Mouse (Mus musculus) right cerebral cortex, postnatal 36 days (tissue): ENCODE data around the gene Spata25.
"Not testable (repeated sequence)": the region's sequence is repeated elsewhere in the genome, so short reads cannot be mapped to it uniquely, and the experiment has no call there.

Experiments
- DNase-seq, 2 experiments: peaks; one replicate each; pipeline ENCODE4 v3.0.0; 2022; ENCODE audit warnings: low spot score in 2 of 2, mixed read lengths in 1 of 2

Spata25 gene

DNA sequence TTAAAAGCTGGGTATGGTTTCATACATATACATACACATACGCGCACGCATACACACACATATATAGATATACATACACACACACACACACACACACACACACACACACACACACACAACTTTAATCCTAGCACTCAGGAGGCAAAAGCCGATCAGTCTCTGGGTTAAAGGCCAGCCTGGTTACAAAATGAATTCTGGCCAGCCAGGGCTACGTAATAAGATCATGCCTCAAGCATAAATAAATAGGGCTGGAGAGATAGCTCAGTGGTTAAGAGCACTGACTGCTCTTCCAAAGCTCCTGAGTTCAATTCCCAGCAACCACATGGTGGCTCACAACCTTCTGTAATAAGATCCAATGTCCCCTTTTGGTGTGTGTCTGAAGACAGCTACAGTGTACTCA is 27.2 kb upstream of the Spata25 start:
- not testable (repeated sequence) for DNase-seq

DNA sequence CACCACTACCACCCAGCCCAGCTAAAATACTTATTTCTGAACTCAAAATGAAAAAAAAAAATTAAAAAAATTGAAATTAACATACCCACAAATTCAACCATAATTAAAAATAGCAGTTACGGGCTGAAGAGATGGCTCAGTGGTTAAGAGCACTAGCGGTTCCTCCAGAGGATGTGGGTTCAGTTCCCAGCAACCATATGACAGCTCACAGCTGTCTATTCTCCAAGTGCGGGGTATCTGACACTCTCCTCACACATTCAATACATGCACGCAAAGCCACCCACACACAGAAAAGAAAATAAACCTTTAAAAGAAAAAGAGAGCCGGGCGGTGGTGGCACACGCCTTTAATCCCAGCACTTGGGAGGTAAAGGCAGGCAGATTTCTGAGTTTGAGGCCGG is 21.7 kb upstream of the Spata25 start:
- no peak for DNase-seq

DNA sequence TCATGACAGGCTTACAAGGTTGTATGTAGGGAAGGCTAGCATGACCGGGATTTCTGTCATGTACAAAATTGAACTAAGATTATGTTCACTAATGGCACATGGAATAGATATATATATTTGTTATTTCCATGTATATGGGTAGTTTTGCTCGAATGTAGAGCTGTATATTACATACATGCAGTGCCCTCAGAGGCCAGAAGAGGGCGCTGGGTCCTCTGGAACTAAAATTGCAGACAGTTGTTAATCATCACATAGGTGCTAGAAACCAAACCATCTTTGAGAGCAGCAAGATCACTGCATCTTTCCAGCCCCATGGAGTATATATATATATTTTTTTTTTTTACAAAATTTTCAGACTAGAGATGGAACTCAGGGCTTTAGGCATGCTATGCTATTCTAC is 17.4 kb upstream of the Spata25 start:
- DNase-seq = no peak

DNA sequence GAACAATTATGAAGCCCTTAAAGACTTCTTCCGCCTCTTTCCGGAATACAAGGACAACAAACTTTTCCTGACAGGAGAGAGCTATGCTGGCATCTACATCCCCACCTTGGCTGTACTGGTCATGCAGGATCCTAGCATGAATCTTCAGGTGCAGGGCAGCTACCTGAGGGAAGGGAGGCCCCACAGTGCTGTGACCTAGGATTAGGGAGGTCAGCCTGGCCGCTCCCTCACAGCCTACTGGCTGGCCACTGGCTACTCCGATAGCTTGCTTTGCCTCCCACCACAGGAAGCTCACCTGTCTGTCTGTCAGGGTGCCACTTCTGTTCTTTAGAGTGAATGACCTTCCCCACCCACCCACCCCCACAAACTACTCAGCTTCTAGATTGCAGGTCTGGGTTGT is 6.8 kb upstream of the Spata25 start:
- DNase-seq = no peak

DNA sequence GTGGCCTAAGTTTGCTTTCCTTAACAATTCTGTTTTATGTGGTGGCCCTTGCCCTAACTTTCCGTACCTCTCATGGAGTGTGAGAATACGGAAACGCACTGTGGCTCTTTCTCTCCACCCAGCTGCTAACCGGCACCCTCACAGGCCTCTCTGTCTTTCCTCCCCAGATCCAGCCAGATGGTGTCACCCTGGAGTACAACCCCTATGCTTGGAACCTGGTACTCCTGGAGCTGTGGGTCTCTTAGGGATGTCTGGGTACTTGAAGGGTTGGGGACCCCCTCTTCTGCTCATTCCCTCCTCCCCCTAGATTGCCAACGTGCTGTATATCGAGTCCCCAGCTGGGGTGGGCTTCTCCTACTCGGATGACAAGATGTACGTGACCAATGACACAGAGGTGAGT is 6.2 kb upstream of the Spata25 start:
- DNase-seq = no peak

DNA sequence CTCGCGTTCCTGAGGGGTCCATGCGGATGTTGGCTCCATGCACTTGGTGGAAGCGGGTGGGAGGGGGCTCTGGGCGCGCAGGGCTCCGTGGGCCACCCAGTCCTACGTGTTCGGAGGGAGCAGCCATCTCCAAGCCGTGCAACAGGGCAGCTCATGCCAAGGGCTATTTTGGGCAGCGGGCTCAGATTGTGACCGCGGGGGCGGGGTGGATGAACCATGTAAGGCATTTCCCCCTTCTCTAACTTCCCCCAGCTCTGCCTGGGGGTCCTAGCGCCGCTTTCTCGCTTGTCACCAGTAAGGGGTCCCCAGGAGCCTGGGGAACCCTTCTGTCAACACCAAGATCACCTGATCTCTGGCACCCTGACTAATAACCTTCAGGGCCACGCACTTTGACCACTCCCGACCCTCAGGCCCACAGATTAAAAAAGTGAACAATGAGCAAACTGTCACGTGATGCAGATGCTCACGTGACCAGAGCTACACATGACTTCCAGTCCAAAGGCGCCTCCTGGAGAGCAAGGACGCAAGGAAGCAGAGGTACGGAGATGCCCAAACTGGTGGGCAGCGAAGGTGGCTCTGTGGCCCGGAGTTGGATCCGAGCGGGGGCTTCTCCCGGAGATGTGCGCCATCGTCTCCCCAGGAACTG is 5.1 kb upstream of the Spata25 start, which contains the start of gene Neurl2:
Gene Neurl2, minus strand, starts transcription at position 143 of the 646 bp plus-strand sequence.
- peak; percentile 89 to 92 for DNase-seq

DNA sequence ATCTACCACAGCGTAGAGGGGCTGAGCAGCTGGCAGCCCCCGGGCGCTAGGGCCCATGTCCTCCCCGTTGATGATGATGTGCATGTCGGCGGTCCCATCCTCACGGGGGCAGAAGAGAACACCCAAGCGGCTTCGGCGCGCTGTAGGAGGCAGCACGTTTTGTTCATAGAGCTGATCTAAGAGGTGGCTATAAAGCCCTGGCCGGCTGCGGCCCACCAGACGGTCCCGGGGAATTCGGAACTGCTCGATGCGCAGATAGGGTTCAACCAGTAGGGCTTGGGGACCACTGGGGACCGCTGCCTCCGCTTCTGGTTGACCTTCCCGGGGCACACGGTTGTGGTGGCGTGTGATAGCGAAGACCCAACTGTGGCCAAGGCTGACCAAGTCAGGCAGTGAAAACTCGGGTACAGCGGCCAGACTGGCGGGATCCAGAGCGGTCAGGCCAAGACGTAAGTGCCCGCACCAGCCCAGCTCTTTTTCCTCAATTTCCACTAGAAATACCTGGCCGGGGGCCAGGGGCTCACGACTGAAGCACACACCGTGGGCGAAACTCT is 4.5 kb upstream of the Spata25 start, which contains the start of gene Ctsa:
Gene Ctsa, plus strand, starts transcription at position 126 of the 554 bp plus-strand sequence.
- peak; percentile 73 to 76 for DNase-seq

DNA sequence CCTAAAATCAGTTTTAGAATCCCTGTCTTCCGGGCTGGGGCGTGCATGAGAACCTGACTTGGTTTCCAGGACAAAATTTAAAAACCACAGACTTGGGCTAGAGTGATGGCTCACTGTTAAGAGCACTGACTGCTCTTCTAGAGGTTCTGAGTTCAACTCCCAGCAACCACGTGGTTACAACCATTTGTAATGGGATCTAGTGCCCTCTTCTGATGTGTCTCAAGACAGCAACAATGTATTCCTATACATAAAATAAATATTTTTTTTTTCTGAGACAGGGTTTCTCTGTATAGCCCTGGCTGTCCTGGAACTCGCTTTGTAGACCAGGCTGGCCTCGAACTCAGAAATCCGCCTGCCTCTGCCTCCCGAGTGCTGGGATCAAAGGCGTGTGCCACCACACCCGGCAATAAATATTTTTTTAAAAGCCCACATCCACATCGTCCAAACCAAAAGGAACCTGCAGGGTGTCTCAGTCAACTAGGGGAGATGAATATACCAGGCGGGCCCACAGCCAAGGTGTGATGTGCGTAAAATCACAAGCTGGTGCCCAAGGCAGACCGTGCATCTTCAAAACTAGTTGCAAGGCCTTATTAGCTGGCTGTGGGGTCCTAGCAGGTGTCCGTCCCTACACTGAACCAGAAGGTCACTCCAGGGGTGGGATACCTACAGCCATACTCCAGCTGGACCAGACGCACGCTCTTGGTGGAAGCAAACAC is 3.9 kb upstream of the Spata25 start:
- no peak for DNase-seq

DNA sequence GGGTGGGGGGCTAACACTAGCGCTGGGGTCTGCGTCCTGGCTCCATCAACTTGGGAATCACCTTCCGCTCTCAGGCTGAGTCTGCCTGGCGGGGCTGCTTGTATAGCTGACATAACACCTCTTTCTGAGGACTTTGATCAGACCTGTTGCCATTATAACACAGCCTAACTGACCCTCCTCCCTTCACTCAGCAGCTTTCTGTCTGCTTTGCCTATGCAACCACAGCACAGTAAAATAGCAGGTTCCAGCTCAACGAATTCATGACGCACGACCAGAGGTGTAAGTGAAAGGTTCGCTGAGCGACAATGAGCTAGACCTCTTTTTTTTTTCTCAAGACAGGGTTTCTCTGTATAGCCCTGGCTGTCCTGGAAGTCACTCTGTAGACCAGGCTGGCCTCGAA is 2.7 kb upstream of the Spata25 start:
- DNase-seq = no peak

DNA sequence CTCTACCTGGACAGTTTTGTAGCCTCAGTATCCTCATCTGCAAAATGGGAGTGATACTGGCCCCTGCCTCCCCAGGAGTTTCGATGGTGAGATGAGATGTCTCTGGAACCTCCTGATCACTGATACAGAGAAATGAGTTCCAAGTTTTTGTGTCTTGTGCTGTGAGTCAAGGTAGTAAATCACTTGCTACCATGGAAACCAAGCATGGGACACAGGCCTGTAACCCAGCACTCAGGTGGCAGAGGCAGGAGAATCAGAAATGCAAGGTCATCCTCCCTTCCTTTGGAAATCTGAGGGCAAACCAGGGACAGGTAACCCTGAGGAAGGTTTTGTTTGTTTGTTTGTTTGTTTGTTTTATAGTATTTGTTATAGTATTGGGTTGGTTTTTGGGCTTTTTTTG is 753 bp upstream of the Spata25 start:
- no peak for DNase-seq

DNA sequence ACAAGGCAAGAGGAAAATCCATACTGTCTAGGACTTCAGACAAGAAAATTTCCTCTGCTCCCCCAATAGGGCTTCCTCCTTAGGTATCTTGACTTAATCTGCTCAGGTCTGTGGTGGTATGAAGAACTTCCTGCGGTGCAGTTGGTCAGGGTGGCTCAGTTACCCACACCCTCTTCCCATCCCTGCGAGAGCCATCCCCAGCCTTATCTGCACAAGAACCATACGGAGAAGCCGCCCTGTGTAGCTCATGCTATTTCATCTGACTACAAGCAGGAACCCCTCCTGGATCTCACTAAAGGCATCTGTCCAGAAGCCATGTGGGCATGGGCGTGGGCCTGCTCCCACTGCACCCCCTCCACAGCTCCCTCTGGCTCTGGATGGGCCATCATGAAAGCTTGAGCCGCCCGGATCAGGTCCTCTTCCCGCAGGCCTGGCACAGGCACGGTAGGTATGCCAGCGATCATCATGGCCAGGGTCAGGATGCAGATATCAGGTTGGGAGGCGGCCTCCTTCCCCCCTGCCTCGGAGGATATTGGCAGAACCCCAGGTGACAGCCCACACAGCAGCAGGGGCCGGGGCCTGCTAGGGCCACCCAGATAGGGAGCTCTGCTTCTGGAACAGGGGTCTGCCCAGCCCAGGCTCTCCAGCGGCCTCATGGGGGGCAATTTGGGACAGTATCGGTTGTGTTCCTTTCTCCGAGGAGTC is 1.0 kb downstream of the Spata25 start:
- DNase-seq = no peak

DNA sequence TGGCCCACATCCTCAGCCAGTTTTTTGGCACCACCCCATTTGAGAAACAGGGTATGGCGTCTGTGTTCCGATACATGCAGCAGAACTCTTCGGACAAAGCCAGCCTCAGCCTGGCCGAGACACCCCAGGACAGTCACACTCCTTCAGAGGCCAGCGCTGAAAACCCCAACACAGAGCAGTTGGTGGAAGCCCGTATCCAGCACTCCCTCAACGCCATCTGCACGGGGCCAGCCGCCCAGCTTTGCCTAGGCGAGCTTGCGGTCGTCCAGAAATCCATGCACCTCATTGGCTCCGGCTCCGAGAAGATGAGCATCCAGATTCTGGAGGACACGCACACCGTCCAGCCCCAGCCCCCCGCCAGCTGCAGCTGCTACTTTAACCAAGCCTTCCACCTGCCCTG is 2.8 kb downstream of the Spata25 start:
- no peak for DNase-seq

DNA sequence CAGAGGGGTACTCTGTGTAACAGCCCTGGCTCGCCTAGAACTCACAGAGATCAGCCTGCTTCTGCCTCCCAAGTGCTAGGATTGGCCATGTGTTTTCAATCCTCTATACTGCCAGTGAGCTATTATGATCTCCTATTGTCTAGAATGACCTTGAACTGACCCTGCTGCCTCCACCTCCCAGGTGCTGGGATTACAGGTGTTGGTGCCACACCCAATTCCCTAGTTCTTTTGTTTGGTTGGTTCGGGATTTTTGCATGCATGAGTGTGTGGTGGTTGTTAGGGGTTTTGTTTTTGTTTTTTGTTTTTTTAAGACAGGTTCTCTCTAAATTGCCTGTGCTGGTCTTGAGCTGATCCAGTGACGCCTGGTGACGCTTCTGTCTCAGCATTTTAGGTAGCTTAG is 4.4 kb downstream of the Spata25 start:
- DNase-seq = no peak

DNA sequence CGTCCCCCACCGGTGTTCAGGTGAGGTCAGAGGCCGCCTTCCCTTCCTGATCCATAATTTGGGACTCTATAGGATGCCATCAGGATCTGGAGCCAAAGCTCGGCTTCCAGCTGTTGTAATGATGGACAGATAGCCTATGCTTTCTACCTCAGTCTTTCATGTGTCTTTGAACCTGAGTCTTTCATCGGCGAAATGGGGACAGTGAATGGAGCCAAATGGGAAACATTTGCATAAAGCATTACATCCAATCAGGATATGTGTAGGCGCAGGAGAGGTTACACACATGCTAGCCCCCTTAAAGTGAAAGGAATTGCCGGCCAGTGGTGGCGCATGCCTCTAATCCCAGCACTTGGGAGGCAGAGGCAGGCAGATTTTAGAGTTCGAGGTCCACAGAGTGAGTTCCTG is 5.2 kb downstream of the Spata25 start:
- peak in 1 of 2 experiments; percentile 28 for DNase-seq

DNA sequence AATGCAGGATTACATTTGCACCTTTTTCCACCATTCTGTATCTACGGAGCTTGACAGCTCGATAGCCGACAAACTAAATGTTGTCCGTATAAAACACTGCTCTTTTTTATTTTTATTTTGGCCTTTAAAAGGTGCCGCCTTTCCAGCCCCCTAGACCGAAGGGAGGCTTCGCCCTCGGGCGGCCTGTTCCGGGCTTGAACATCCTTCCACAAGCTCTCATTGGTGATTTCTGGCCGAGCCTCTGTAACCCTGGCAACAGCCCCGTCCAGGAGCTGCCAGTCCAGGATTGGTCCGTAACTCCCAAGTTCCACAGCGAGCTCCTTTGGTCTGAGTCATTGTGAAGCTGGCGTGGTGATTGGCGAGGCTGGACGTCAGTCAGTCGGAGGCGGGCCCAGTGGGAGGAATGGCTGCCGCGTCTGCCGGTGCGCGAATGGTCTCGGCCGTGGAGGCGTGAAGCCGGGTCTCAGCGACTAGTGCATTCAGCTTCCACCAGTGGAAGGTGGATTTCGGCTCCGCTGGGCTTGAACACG is 5.6 kb downstream of the Spata25 start, which contains the start of gene Zswim1:
Gene Zswim1, plus strand, starts transcription at position 51 of the 530 bp plus-strand sequence.
- DNase-seq = peak; percentile 99

DNA sequence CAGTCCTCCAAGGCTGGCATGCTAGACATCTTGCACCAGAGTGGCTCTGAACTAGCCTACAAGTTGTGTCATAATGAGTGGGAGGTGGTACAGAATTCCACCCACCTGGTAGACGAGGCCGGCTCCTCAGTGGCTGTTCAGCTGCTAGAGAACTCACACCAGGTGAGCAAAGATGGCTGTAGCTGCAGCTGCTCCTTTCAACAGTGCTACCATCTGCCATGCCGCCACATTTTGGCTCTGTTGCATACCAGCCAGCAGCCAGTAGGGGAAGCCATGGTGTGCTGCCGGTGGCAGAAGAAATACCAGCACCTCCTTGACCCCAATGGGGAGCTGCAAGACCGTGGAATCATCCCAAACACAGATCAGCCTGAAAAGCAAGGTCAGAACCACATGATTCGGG is 7.3 kb downstream of the Spata25 start:
- DNase-seq = no peak

DNA sequence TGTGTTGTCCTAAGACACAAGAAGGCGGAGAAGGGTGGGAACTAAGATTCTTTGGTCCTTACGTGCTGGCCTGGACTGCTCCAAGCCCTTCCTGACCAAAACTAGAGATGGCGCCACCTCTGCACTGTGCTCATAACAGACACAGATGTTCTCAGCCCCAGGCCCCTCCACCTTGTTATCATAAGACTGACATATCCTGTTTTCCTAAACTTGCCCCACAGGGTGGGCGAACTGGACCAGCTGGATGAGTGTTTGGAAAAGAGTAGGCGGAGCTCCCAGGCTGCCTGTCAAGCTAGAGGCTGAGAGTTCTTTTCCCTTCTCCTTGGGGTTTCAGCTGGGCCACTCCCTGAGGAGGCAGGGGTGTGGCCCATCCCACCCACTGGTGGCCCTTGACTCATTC is 10.6 kb downstream of the Spata25 start:
- no peak for DNase-seq

DNA sequence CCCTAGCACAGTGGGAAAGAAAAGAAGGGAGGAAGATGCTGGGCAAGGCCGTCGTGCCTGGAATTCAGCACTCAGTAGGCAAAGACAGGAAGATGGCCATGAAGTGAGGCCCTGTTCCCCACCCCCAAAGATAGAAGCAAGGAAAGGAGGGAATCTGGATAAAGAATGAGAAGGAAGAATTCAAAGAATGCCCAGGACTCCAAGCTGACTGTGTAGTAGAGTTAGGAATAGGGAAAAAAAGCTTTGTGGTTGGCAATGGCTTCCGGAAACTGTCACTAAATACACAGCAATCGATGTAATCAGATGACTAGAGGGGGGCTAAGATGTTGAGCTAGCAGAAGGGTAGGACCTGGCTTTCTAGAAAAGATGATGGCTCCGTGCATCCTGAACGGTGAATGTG is 11.1 kb downstream of the Spata25 start:
- DNase-seq = no peak

DNA sequence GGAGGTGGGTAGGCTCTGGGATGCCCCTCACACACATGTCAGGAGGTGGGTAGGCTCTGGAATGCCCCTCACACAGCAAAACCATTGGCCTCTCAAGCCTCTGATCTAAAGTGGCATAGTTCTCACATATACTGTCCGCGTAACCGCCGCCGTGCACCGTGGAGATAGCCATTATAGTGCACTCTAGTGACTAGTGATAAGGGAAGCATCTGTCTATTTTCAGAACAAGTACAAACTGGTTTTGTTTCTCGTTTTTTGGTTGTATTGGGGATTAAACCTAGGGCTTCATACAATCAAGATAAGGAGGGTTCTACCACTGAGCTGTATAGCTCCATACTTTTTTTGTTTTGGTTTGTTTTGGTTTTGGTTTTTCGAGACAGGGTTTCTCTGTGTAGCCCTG is 12.5 kb downstream of the Spata25 start:
- DNase-seq = no peak

DNA sequence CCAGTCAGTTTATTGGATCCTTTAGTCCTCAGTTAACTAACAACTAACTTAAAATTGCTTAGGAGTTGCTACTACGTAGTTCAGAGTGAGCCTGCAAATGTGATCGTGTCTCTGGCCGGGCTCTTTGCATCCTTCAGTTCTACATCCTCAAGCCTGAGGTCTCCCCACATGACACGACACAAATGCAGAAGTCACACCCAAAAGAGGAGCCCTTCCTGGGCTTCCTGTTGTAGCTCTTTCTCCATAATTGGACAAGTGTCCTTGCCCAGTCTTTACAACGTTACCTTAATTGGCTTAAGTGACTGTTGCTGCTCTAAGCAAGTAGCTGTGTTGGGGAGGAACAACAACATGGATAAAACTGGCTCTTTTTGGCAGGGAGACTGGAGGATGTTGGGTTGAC is 13.0 kb downstream of the Spata25 start:
- DNase-seq = no peak

DNA sequence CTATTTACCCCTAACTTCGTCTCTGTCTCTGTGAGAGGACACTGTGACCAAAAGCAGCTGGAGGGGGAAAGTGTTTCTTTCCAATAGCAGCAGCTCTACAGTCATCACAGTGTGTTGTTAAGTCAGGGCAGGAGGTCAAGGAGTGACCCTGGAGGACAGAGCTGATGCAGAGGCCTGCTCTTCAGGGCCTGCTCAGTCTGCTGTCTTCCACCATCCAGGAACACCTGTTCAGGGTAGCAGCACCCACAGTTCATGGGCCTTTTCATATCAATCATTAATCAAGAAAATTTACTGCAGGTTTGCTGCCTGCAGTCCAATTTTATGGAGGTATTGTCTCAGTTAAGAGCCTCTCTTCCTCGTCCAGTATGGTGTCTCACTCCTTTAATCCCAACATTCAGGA is 14.8 kb downstream of the Spata25 start:
- DNase-seq = no peak

DNA sequence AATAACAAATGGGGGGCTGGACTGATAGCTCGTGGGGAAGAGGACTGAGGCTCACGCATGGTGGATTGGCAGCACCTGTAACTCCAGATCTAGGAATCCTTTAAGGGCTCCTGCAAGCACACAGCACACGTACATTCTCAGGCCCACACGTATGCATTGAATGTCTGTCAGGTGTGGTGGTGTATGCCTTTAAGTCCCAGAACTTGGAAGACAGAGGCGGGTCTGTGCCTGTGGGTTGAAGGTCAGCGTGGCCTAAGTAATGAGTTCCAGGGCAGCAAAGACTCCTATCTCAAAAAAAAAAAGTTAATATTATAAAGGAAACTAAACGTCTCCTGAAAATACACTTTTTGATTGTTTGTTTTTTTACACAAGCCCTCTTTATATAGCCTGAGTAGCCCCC is 21.7 kb downstream of the Spata25 start:
- no peak for DNase-seq
